Mouse (Mus musculus): ENCODE measurements around the gene Dppa3. TPM values are rescaled to one million over a fixed set of nuclear protein-coding genes. Genes with fewer than 3 reads are reported as not detected.

Gene Dppa3
- polyA plus RNA-seq, 1 experiment: 0.17 TPM

GRCm38 (mm10) chr6:122602992-122603322 is 23.3 kb upstream of the Dppa3 start:
- Histone ChIP-seq H3K36me3 (ENCODE audit: control insufficient read depth, insufficient read depth, low read length) (no peaks in the 10 kb centered on the region), H3K27ac (ENCODE audit: control insufficient read depth, insufficient read depth, low read depth, low read length) (no peak overlapping the region), H3K4me3 (ENCODE audit: control insufficient read depth, low read depth, low read length) (no peak overlapping the region), H3K4me1 (ENCODE audit: control insufficient read depth, insufficient read depth, low read length) (peaks cover 8% of the 10 kb centered on the region), H3K27me3 (ENCODE audit: control insufficient read depth, insufficient read depth, low read length) (no peaks in the 10 kb centered on the region)
- TF ChIP-seq CTCF (IDR thresholded peaks at IDR 0.05; ENCODE audit: control insufficient read depth, insufficient read depth, insufficient replicate concordance, low read depth, low read length) (no peak), POLR2A (IDR thresholded peaks at IDR 0.05; ENCODE audit: control insufficient read depth, low read depth, low read length) (no peak)

GRCm38 (mm10) chr6:122604260-122604659 is 21.9 kb upstream of the Dppa3 start:
- H3K4me3 ChIP-seq (ENCODE audit: control insufficient read depth, low read depth, low read length): no peak overlapping the region
- H3K27ac ChIP-seq (ENCODE audit: control insufficient read depth, insufficient read depth, low read depth, low read length): no peak overlapping the region
- TF ChIP-seq CTCF (IDR thresholded peaks at IDR 0.05; ENCODE audit: control insufficient read depth, insufficient read depth, insufficient replicate concordance, low read depth, low read length) (no peak), POLR2A (IDR thresholded peaks at IDR 0.05; ENCODE audit: control insufficient read depth, low read depth, low read length) (no peak)
- no peaks in the 10 kb centered on the region for H3K36me3 ChIP-seq (ENCODE audit: control insufficient read depth, insufficient read depth, low read length)
- peaks cover 8% of the 10 kb centered on the region for H3K4me1 ChIP-seq (ENCODE audit: control insufficient read depth, insufficient read depth, low read length)
- H3K27me3 ChIP-seq (ENCODE audit: control insufficient read depth, insufficient read depth, low read length): no peaks in the 10 kb centered on the region

GRCm38 (mm10) chr6:122605483-122605882 is 20.7 kb upstream of the Dppa3 start:
- Histone ChIP-seq H3K27ac (ENCODE audit: control insufficient read depth, insufficient read depth, low read depth, low read length) (no peak overlapping the region), H3K4me3 (ENCODE audit: control insufficient read depth, low read depth, low read length) (no peak overlapping the region), H3K4me1 (ENCODE audit: control insufficient read depth, insufficient read depth, low read length) (peaks cover 15% of the 10 kb centered on the region), H3K36me3 (ENCODE audit: control insufficient read depth, insufficient read depth, low read length) (no peaks in the 10 kb centered on the region), H3K27me3 (ENCODE audit: control insufficient read depth, insufficient read depth, low read length) (no peaks in the 10 kb centered on the region)
- TF ChIP-seq CTCF (IDR thresholded peaks at IDR 0.05; ENCODE audit: control insufficient read depth, insufficient read depth, insufficient replicate concordance, low read depth, low read length): peak; percentile 37; the same call in 1 of the 2 replicates
- no peak for TF ChIP-seq POLR2A (IDR thresholded peaks at IDR 0.05; ENCODE audit: control insufficient read depth, low read depth, low read length)

GRCm38 (mm10) chr6:122606661-122607060 is 19.5 kb upstream of the Dppa3 start:
- Histone ChIP-seq H3K4me1 (ENCODE audit: control insufficient read depth, insufficient read depth, low read length) (peaks cover 15% of the 10 kb centered on the region), H3K36me3 (ENCODE audit: control insufficient read depth, insufficient read depth, low read length) (no peaks in the 10 kb centered on the region), H3K27ac (ENCODE audit: control insufficient read depth, insufficient read depth, low read depth, low read length) (no peak overlapping the region), H3K4me3 (ENCODE audit: control insufficient read depth, low read depth, low read length) (no peak overlapping the region), H3K27me3 (ENCODE audit: control insufficient read depth, insufficient read depth, low read length) (no peaks in the 10 kb centered on the region)
- TF ChIP-seq POLR2A (IDR thresholded peaks at IDR 0.05; ENCODE audit: control insufficient read depth, low read depth, low read length) (no peak), CTCF (IDR thresholded peaks at IDR 0.05; ENCODE audit: control insufficient read depth, insufficient read depth, insufficient replicate concordance, low read depth, low read length) (no peak)

- no peak overlapping the region for H3K4me3 ChIP-seq (ENCODE audit: control insufficient read depth, low read depth, low read length)
- no peaks in the 10 kb centered on the region for H3K36me3 ChIP-seq (ENCODE audit: control insufficient read depth, insufficient read depth, low read length)
- H3K27ac ChIP-seq (ENCODE audit: control insufficient read depth, insufficient read depth, low read depth, low read length): no peak overlapping the region
These were observed 18.5 kb upstream of the Dppa3 start for GRCm38 (mm10) chr6:122607700-122608099.

GRCm38 (mm10) chr6:122608434-122609376 is 17.5 kb upstream of the Dppa3 start:
- Histone ChIP-seq H3K4me1 (ENCODE audit: control insufficient read depth, insufficient read depth, low read length) (peaks cover 9% of the 10 kb centered on the region), H3K4me3 (ENCODE audit: control insufficient read depth, low read depth, low read length) (no peak overlapping the region)
- no peak for TF ChIP-seq POLR2A (IDR thresholded peaks at IDR 0.05; ENCODE audit: control insufficient read depth, low read depth, low read length)
- no peak for TF ChIP-seq CTCF (IDR thresholded peaks at IDR 0.05; ENCODE audit: control insufficient read depth, insufficient read depth, insufficient replicate concordance, low read depth, low read length)

More at GRCm38 (mm10) chr6:122607700-122608099, 18.5 kb upstream of the Dppa3 start:
- Histone ChIP-seq H3K27me3 (ENCODE audit: control insufficient read depth, insufficient read depth, low read length) (no peaks in the 10 kb centered on the region), H3K4me1 (ENCODE audit: control insufficient read depth, insufficient read depth, low read length) (peaks cover 9% of the 10 kb centered on the region)
- TF ChIP-seq POLR2A (IDR thresholded peaks at IDR 0.05; ENCODE audit: control insufficient read depth, low read depth, low read length) (no peak), CTCF (IDR thresholded peaks at IDR 0.05; ENCODE audit: control insufficient read depth, insufficient read depth, insufficient replicate concordance, low read depth, low read length) (no peak)

GRCm38 (mm10) chr6:122609377-122609728 is 16.9 kb upstream of the Dppa3 start:
- no peak overlapping the region for H3K4me3 ChIP-seq (ENCODE audit: control insufficient read depth, low read depth, low read length)

More at GRCm38 (mm10) chr6:122608434-122609376, 17.5 kb upstream of the Dppa3 start:
- no peaks in the 10 kb centered on the region for H3K36me3 ChIP-seq (ENCODE audit: control insufficient read depth, insufficient read depth, low read length)
- H3K27ac ChIP-seq (ENCODE audit: control insufficient read depth, insufficient read depth, low read depth, low read length): no peak overlapping the region
- no peaks in the 10 kb centered on the region for H3K27me3 ChIP-seq (ENCODE audit: control insufficient read depth, insufficient read depth, low read length)

More at GRCm38 (mm10) chr6:122609377-122609728, 16.9 kb upstream of the Dppa3 start:
- H3K27me3 ChIP-seq (ENCODE audit: control insufficient read depth, insufficient read depth, low read length): no peaks in the 10 kb centered on the region
- no peak overlapping the region for H3K27ac ChIP-seq (ENCODE audit: control insufficient read depth, insufficient read depth, low read depth, low read length)
- no peaks in the 10 kb centered on the region for H3K36me3 ChIP-seq (ENCODE audit: control insufficient read depth, insufficient read depth, low read length)
- peaks cover 9% of the 10 kb centered on the region for H3K4me1 ChIP-seq (ENCODE audit: control insufficient read depth, insufficient read depth, low read length)
- TF ChIP-seq POLR2A (IDR thresholded peaks at IDR 0.05; ENCODE audit: control insufficient read depth, low read depth, low read length): no peak
- no peak for TF ChIP-seq CTCF (IDR thresholded peaks at IDR 0.05; ENCODE audit: control insufficient read depth, insufficient read depth, insufficient replicate concordance, low read depth, low read length)
